Mouse (Mus musculus): ENCODE measurements at regions not wholly inside any gene's neighbourhood (a gene's known extent, or its start where the extent isn't known, plus 50 kb on each side); places are given as distances from the start of the nearest gene placed in this dataset.

DNA sequence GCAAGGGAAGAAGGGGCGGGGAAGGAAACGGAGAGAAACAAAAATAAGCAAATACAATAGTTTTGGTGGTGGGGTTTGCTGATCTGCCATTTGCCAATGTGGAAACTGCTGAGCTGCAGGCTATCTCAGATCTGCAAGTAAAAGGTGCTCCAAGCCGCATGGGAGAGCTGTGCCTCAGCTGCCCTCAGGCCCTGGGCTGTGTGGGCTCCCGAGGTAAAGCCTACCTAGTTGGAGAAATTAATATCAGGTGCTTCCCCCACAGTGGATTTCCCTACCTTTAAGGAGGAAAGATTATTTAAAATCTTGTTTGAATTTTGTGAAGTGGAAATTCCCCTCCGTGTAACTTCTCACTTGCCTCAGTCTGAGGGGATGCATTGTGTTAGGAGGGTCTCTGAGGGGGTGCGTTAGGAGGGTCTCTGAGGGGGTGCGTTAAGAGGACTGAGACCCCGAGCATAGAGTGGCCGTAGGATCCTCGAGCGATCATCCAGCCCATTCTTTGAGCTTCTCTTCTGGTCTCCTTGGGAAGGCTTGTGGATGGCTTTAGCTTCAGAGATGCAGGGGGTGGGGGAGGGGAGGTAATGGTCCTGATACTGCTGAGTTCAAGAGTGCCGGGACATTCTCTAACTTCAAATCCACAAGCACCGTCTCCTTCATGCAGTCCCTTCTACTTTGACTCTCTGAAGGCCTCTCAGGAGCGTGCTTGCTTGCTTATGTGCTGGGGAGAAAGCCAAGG lies 89.9 kb upstream of the Ccnd2 start:
- Histone ChIP-seq H3K27me3 (replicated peaks) (peaks cover 3% of the 10 kb centered on the region), H3K9ac (no peak overlapping the region), H3K4me3 (no peak overlapping the region), H3K4me1 (replicated peaks) (no peaks in the 10 kb centered on the region), H3K36me3 (no peaks in the 10 kb centered on the region), H3K4me2 (no peak overlapping the region), H3K27ac (ENCODE audit: poor library complexity, severe bottlenecking) (no peak overlapping the region), H3K9me3 (replicated peaks) (no peaks in the 10 kb centered on the region; the same call in 1 of the 2 replicates)
- WGBS: 53% methylated on average over 14 of the region's 14 CpGs
- ATAC-seq (ENCODE audit: insufficient number of reproducible peaks, low FRiP score): no peak

DNA sequence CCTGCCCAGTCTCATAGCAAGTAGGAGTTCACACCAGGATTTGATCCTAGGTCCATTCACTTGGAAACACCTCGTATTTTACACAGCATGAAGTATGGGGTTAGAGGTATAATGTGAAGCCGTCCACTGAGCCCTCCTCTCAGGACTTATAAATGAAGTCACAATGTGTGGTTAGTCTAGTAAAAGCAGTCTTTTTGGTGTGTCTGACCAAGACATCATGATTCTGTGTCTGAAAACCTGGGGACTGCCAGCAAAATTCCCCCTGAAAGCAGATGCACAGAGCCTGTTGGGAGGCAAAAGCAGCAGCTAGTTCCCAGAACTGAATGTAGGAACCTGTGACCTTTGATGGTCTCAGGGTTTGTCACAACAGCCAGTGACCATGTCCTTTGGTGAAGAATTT lies 91.0 kb upstream of the Ccnd2 start:
- no peaks in the 10 kb centered on the region; the same call in 1 of the 2 replicates for H3K9me3 ChIP-seq (replicated peaks)
- no peak overlapping the region for H3K4me3 ChIP-seq
- H3K27ac ChIP-seq (ENCODE audit: poor library complexity, severe bottlenecking): no peak overlapping the region
- no peaks in the 10 kb centered on the region for H3K36me3 ChIP-seq
- H3K4me2 ChIP-seq: no peak overlapping the region
- no peaks in the 10 kb centered on the region for H3K4me1 ChIP-seq (replicated peaks)
- 80% methylated on average over 2 of the region's 2 CpGs for WGBS
- H3K9ac ChIP-seq: no peak overlapping the region
- H3K27me3 ChIP-seq (replicated peaks): peaks cover 3% of the 10 kb centered on the region
- no peak for ATAC-seq (ENCODE audit: insufficient number of reproducible peaks, low FRiP score)

DNA sequence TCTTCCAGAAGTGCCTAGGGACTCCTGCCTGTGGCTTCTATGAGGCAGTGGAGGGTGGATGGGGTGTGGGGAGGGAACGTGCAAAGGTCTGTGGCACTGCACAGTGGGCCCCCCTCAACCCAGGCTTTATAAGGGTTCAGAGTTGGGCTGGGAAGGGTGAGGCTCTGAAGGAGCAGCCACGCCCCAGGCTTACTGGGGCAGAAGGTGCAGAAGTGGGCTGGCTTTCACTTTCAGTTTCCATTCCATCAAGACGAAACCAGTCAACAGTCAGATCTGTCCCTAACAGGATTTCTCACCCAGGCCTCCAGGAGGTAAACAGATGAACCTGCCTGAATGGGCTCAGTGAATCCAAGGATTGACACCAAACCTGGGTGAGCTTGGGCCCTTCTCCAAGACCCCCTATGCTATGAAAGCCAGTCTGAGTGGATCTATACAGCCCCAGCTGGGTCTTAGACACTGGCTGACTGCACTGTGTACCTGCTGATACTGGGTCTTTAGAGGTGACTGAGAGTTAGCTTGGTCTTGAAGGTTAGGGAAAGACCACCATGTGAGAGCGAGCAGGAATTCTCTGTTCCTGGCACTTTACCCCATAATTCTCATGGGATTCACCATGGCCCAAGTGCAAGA lies 93.9 kb upstream of the Ccnd2 start:
- 77% methylated on average over 4 of the region's 4 CpGs for whole genome bisulfite sequencing
- H3K36me3 ChIP-seq: no peaks in the 10 kb centered on the region
- H3K4me2 ChIP-seq: no peak overlapping the region
- H3K9ac ChIP-seq: no peak overlapping the region
- no peak overlapping the region for H3K4me3 ChIP-seq
- peaks cover 3% of the 10 kb centered on the region for H3K27me3 ChIP-seq (replicated peaks)
- no peak for ATAC-seq (ENCODE audit: insufficient number of reproducible peaks, low FRiP score)
- peaks cover 1% of the 10 kb centered on the region for H3K4me1 ChIP-seq (replicated peaks)
- no peaks in the 10 kb centered on the region; the same call in 1 of the 2 replicates for H3K9me3 ChIP-seq (replicated peaks)
- no peak overlapping the region for H3K27ac ChIP-seq (ENCODE audit: poor library complexity, severe bottlenecking)

DNA sequence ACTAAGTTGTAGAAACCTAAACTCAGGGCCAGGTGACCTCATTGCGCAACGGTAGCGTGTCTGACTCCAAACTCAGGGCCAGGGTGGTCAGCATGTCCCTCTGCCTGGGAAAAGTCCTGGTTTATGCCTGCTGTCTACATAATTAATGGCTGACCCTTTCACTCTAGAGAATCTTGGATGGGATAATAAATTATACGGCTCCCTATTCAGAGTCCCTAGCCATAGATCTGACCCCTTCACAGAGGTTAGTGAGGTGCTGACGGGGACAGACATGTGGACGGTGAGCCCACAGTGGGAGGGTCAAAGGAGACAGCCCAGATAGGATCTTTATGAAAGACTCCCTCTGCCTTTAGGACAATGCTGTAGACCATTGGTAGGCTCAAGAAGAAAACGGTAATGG lies 94.7 kb upstream of the Ccnd2 start:
- ATAC-seq (ENCODE audit: insufficient number of reproducible peaks, low FRiP score): no peak

DNA sequence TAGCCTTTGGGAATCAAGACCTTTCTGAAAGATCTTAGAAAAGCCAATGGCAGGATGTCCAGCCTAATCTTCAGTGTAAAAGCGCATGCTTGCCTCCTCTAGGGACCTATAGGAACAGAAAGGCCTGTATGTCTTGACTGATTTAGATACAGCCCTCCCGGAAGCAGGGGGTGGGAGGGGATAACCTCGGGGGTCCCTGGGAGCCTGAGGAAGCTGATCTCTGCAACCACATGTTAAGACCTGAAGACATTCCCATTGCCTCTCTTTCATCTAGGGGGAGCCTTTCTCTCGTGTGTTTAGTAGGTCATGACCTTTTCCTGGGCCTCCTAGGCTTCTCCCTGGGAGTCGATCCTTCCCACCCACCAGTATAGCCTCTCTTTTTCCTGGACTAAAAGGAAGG lies 95.3 kb upstream of the Ccnd2 start:
- H3K27ac ChIP-seq (ENCODE audit: poor library complexity, severe bottlenecking): no peak overlapping the region
- 42% methylated on average over 5 of the region's 5 CpGs for WGBS
- H3K27me3 ChIP-seq (replicated peaks): peaks cover 3% of the 10 kb centered on the region; the same call in 1 of the 2 replicates
- H3K9ac ChIP-seq: no peak overlapping the region
- H3K4me3 ChIP-seq: no peak overlapping the region
- H3K4me2 ChIP-seq: no peak overlapping the region
- no peak for ATAC-seq (ENCODE audit: insufficient number of reproducible peaks, low FRiP score)
- H3K4me1 ChIP-seq (replicated peaks): peaks cover 14% of the 10 kb centered on the region
- H3K36me3 ChIP-seq: no peaks in the 10 kb centered on the region
- H3K9me3 ChIP-seq (replicated peaks): no peaks in the 10 kb centered on the region; the same call in 1 of the 2 replicates

More for the DNA sequence above, 94.7 kb upstream of the Ccnd2 start:
- WGBS: 84% methylated on average over 7 of the region's 7 CpGs
- Histone ChIP-seq H3K27me3 (replicated peaks) (peaks cover 3% of the 10 kb centered on the region), H3K4me1 (replicated peaks) (peaks cover 8% of the 10 kb centered on the region), H3K9ac (no peak overlapping the region), H3K27ac (ENCODE audit: poor library complexity, severe bottlenecking) (no peak overlapping the region), H3K36me3 (no peaks in the 10 kb centered on the region), H3K4me3 (no peak overlapping the region), H3K9me3 (replicated peaks) (no peaks in the 10 kb centered on the region; the same call in 1 of the 2 replicates), H3K4me2 (no peak overlapping the region)

DNA sequence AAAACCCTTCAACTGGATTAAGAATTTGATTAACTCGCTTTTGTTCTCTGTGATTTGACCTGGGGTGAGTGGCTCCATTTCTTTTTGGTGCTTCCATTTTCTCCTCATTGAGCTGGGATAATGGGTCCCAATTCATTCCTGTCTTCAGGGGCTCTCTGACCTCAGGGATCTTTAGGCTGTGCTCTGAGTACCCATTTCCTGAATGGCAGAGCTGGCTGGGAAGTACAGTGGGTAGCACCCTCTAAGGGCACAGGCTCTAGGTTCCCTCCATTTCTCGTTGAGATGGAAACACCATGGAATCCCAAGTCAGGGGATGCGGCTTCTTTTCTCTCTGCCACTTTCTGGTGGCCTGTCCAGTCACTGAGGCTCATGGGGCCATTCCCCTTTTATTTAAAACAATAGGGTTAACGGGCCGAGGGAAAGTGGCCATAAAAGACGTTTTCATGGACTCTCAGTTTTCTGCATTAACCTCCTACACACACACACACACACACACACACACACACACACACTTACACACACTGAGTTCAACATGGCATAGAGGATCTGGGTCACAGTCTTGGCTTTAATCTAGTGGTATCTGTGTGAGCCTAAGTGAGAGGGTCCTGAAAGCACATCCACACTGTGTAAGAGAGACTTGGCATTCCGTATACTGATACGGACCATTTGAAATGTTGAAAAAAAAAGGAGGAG lies 98.3 kb upstream of the Ccnd2 start:
- 62% methylated on average over 8 of the region's 8 CpGs for WGBS
- no peak for ATAC-seq (ENCODE audit: insufficient number of reproducible peaks, low FRiP score)
- Histone ChIP-seq H3K4me2 (no peak overlapping the region), H3K4me3 (no peak overlapping the region), H3K27ac (ENCODE audit: poor library complexity, severe bottlenecking) (no peak overlapping the region), H3K36me3 (no peaks in the 10 kb centered on the region), H3K27me3 (replicated peaks) (0 out of 2 replicates have a peak, but pooled peaks cover 3% of the 10 kb centered on the region), H3K9ac (no peak overlapping the region), H3K4me1 (replicated peaks) (peaks cover 16% of the 10 kb centered on the region), H3K9me3 (replicated peaks) (no peaks in the 10 kb centered on the region)

DNA sequence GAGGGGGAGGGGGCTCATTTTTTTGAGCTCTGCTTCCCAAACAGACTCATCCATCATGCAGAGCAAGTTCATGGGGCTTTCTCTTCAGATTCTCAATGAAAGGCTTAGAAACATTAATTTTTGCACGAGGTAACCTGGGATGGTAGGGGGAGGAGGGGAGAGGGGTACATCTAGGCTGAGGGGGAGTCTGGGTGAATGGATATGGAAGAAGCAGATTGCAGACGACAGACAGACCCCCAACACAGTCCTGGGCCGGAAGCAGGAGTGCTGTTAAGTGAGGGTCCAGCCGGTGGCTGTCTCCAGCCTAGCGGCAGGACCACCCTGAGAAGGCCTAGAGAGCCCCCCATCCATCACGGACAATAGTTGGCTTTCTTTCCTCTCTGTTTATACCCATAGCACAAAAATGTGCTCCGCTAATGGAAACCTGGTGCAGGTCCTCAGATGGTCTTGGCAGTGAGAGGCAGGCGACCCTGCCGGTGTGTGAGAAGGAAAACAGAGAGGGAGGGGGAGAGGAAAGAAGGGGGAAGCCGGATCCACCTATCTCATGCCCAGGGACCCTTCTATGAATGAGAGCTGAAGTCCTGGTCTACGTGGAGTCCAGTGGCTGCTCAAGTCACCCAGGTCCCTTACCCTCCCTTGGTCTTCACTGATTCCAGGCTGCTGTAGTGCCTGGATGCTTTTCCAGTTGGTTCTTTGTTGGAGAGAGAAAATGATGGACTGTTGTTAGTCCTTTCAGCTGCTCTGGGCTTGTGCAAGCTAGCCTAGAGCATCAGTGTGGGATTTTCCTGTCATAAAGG lies 99.1 kb upstream of the Ccnd2 start:
- H3K9ac ChIP-seq: no peak overlapping the region

DNA sequence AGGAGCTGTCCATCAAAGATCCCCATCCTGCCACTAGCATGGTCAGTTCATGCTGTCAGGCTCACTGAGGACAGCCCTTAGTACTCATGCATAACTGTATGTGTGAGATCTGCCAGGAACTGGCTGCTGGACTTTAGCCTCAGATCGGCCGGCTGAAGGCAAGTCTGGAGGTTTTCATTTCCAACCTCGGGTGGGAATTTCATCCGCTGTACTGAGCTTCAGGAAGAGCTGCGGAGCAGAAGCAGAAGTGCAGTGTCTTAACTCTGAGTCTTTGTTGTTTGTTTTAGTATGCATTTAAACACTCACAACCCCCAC lies 99.6 kb upstream of the Ccnd2 start:
- H3K9me3 ChIP-seq (replicated peaks): peaks cover 6% of the 10 kb centered on the region; the same call in 1 of the 2 replicates
- H3K4me3 ChIP-seq: no peak overlapping the region
- no peak for ATAC-seq (ENCODE audit: insufficient number of reproducible peaks, low FRiP score)
- H3K4me1 ChIP-seq (replicated peaks): peaks cover 16% of the 10 kb centered on the region
- no peak overlapping the region for H3K9ac ChIP-seq
- H3K27me3 ChIP-seq (replicated peaks): 0 out of 2 replicates have a peak, but pooled peaks cover 3% of the 10 kb centered on the region
- WGBS: 2% methylated on average over 5 of the region's 5 CpGs
- H3K27ac ChIP-seq (ENCODE audit: poor library complexity, severe bottlenecking): no peak overlapping the region
- H3K4me2 ChIP-seq: peak overlapping the region; percentile 41
- no peaks in the 10 kb centered on the region for H3K36me3 ChIP-seq

More for the DNA sequence above, 99.1 kb upstream of the Ccnd2 start:
- no peaks in the 10 kb centered on the region for H3K36me3 ChIP-seq
- H3K4me3 ChIP-seq: no peak overlapping the region
- H3K9me3 ChIP-seq (replicated peaks): 0 out of 2 replicates have a peak, but pooled peaks cover 2% of the 10 kb centered on the region
- H3K27ac ChIP-seq (ENCODE audit: poor library complexity, severe bottlenecking): no peak overlapping the region
- peak overlapping the region; percentile 41; the same call in 1 of the 2 replicates for H3K4me2 ChIP-seq
- WGBS: 22% methylated on average over 11 of the region's 11 CpGs
- peaks cover 16% of the 10 kb centered on the region for H3K4me1 ChIP-seq (replicated peaks)
- 0 out of 2 replicates have a peak, but pooled peaks cover 3% of the 10 kb centered on the region for H3K27me3 ChIP-seq (replicated peaks)
- ATAC-seq (ENCODE audit: insufficient number of reproducible peaks, low FRiP score): no peak

DNA sequence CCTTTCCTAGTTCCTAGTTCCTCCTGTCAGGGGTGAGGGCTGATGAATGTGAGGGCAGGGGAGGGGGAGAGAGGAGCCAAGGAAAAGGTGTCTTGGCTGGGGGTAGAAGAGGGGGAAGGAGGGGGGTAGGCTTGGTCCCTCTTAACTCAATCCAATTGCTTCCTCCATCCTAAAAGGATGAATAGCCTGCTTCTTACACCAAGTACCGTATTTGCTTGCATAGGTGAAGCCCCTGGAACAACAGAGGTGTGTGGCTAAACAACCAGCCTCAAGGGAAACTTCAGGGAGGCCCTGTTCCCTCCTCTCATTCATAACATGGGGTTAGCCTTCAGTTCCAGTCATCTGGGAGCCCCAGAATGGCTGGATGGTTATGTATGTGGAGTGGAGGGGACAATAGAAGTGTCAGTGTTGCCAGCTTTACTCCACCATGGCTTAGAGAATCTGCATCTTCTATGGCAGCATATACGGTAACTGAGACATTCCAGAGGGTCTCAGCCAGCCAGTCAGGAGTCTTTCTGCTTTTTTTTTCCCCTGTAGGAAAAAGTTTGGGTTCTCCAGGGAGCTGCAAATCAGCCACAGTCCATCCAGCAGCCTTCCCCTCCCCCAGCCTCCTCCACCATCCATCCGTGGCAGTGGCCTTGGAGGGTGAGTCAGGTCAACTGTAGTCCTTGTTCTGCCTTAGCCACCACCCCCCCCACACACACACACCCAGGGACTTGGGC lies 100.2 kb upstream of the Ccnd2 start:
- Histone ChIP-seq H3K9me3 (replicated peaks) (peaks cover 6% of the 10 kb centered on the region; the same call in 1 of the 2 replicates), H3K36me3 (no peaks in the 10 kb centered on the region), H3K4me2 (peak overlapping the region; percentile 41), H3K27ac (ENCODE audit: poor library complexity, severe bottlenecking) (no peak overlapping the region), H3K4me3 (no peak overlapping the region), H3K27me3 (replicated peaks) (0 out of 2 replicates have a peak, but pooled peaks cover 3% of the 10 kb centered on the region), H3K9ac (no peak overlapping the region), H3K4me1 (replicated peaks) (peaks cover 16% of the 10 kb centered on the region)
- 8% methylated on average over 3 of the region's 3 CpGs for WGBS
- no peak for ATAC-seq (ENCODE audit: insufficient number of reproducible peaks, low FRiP score)

DNA sequence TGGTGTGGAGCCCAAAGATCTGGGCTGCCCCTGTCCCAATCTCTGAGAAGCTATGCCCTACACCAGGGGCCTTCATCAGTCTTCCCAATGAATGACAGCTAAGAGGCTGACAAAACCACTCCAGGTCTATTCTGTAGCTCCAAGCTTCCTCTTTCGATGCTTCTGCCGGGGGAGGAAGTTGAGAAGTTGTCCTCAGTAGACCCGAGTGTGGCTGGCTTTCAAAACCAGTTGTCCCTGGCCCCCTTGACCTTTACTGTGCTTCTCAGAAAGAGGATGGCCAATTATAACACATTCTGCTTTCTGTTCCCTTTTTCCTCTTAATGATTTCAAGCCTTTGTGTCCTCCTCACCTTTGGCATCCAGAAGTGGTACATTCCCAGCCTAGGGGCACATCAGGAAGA lies 101.9 kb upstream of the Ccnd2 start:
- peaks cover 16% of the 10 kb centered on the region for H3K4me1 ChIP-seq (replicated peaks)
- H3K4me2 ChIP-seq: no peak overlapping the region
- H3K4me3 ChIP-seq: no peak overlapping the region
- ATAC-seq (ENCODE audit: insufficient number of reproducible peaks, low FRiP score): no peak
- H3K27ac ChIP-seq (ENCODE audit: poor library complexity, severe bottlenecking): no peak overlapping the region
- H3K36me3 ChIP-seq: no peaks in the 10 kb centered on the region
- 65% methylated on average over 3 of the region's 3 CpGs for WGBS
- peaks cover 6% of the 10 kb centered on the region; the same call in 1 of the 2 replicates for H3K9me3 ChIP-seq (replicated peaks)
- 0 out of 2 replicates have a peak, but pooled peaks cover 3% of the 10 kb centered on the region for H3K27me3 ChIP-seq (replicated peaks)
- no peak overlapping the region for H3K9ac ChIP-seq

Measured in heart, embryonic 12.5 days (tissue).